Mouse (Mus musculus) embryonic facial prominence, embryonic 14.5 days (tissue): ENCODE data around the gene Cntrob. TPM values are rescaled to one million over a fixed set of nuclear protein-coding genes. Genes with fewer than 3 reads are reported as not detected.
A peak's percentile ranks its signal among the peaks of the same experiment; 100 is the strongest.

Experiments used
- ATAC-seq: fragments of 200-750 bp; cut with Nextera tagmentation; 2 replicates; pipeline ENCODE4 v1.8.0; 2017; ENCODE audit warnings: low read depth, moderate number of reproducible peaks, moderate TSS enrichment
- DNase-seq: peaks from one replicate; pipeline ENCODE4 v3.0.0-alpha.2; 2015; ENCODE audit warnings: low spot score
- H3K27ac ChIP-seq: fragments of 300-500 bp; sonication (generic); replicated peaks from 2 replicates; pipeline ENCODE4 v1.5.1; 2014; ENCODE audit warnings: low read depth, mild to moderate bottlenecking, low read length, moderate library complexity
- H3K27me3 ChIP-seq: fragments of 300-500 bp; sonication (generic); replicated peaks from 2 replicates; pipeline ENCODE4 v1.6.1; 2014; ENCODE audit warnings: low read length; ENCODE audit not compliant: control insufficient read depth, insufficient read depth
- H3K36me3 ChIP-seq: fragments of 300-500 bp; sonication (generic); 2 replicates; pipeline ENCODE4 v1.6.1; 2014; ENCODE audit warnings: low read length, mixed read lengths; ENCODE audit not compliant: control insufficient read depth, insufficient read depth
- H3K4me1 ChIP-seq: fragments of 300-500 bp; sonication (generic); 2 replicates; pipeline ENCODE4 v1.6.1; 2014; ENCODE audit warnings: antibody characterized with exemption, low read length; ENCODE audit not compliant: control insufficient read depth, insufficient read depth
- H3K4me2 ChIP-seq: fragments of 300-500 bp; sonication (generic); 2 replicates; pipeline ENCODE4 v1.6.1; 2014; ENCODE audit warnings: low read depth, mild to moderate bottlenecking, low read length, moderate library complexity, mixed read lengths
- H3K4me3 ChIP-seq: fragments of 300-500 bp; sonication (generic); 2 replicates; pipeline ENCODE4 v1.5.1; 2014; ENCODE audit warnings: low read depth, mild to moderate bottlenecking, low read length
- H3K9ac ChIP-seq: fragments of 300-500 bp; sonication (generic); 2 replicates; pipeline ENCODE4 v1.6.1; 2014; ENCODE audit warnings: low read depth, mild to moderate bottlenecking, low read length, moderate library complexity, mixed read lengths
- H3K9me3 ChIP-seq: fragments of 300-500 bp; sonication (generic); 2 replicates; pipeline ENCODE4 v1.6.1; 2016; ENCODE audit warnings: low read length; ENCODE audit not compliant: control insufficient read depth
- WGBS: fragments of 180-500 bp; shearing (Covaris S2); extraction: QIAGEN DNeasy Blood & Tissue Kit; methylation state at CpG from one replicate; pipeline ENCODE4 v1.1.7; 2014; 5-methylcytosine and 5-hydroxymethylcytosine counted together
- polyA plus RNA-seq: library from polyadenylated mRNA; unstranded; fragments of >200 nt; fragmentation: Nextera tagmentation; extraction: Ambion mirVana; gene quantifications from 2 replicates; pipeline ENCODE4 v1.2.1, GENCODE M21; 2014

Cntrob gene
- polyA plus RNA-seq, 1 experiment from 2014 or later = 12.4 TPM

DNA sequence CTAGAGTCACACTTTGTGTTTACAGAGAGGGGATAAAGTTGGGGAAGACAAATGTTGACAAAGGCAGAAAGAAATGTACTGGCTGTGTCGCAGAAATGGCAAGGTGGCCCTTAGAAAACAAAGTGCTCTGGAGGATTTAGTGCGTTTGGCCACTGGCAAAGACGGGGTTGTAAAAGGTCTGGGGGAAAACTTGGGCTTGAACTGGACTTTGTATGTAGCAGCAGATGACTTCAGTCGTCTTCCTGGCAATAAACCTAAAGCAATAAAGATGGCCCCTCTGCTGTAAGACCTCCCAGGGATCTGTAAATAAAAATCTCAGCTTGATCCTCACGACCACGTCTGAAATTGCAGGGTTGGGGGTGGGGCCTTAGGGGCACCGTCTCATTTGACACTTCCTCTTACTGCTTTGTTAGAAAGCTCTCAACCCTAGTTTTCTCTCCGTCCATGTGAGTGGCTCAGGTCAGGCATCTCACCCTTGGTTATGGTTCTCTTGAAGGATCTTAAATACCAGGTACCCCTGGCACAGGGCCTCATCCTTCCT lies 9.2 kb upstream of the Cntrob start:
- Histone ChIP-seq H3K4me2 (peak overlapping the region; percentile 68), H3K27ac (peak overlapping the region; percentile 53; the same call in 1 of the 2 replicates)

GRCm38 (mm10) chr11:69331929-69332405 lies 8.4 kb upstream of the Cntrob start:
- peaks cover 17% of the 10 kb centered on the region for H3K4me1 ChIP-seq
- DNase-seq = peak; percentile 93
- WGBS = 0% methylated on average over 24 of the region's 24 CpGs
- peak overlapping the region; percentile 67 for H3K9ac ChIP-seq
- H3K4me2 ChIP-seq = peak overlapping the region; percentile 68
- H3K27ac ChIP-seq = peak overlapping the region; percentile 53; the same call in 1 of the 2 replicates
- peaks cover 10% of the 10 kb centered on the region for H3K27me3 ChIP-seq
- peak overlapping the region; percentile 46 for H3K4me3 ChIP-seq
- no peaks in the 10 kb centered on the region for H3K36me3 ChIP-seq
- ATAC-seq = peak; percentile 86
- H3K9me3 ChIP-seq = no peaks in the 10 kb centered on the region

More for the DNA sequence above, 9.2 kb upstream of the Cntrob start:
- H3K27me3 ChIP-seq = peaks cover 2% of the 10 kb centered on the region
- DNase-seq (no peak), ATAC-seq (no peak)
- H3K4me3 ChIP-seq = no peak overlapping the region; the same call in 1 of the 2 replicates
- no peaks in the 10 kb centered on the region for H3K36me3 ChIP-seq
- 0 out of 2 replicates have a peak overlapping the region, but pooled peaks have one; percentile 67 for H3K9ac ChIP-seq
- peaks cover 17% of the 10 kb centered on the region for H3K4me1 ChIP-seq
- WGBS = 39% methylated on average over 8 of the region's 8 CpGs
- no peaks in the 10 kb centered on the region for H3K9me3 ChIP-seq

DNA sequence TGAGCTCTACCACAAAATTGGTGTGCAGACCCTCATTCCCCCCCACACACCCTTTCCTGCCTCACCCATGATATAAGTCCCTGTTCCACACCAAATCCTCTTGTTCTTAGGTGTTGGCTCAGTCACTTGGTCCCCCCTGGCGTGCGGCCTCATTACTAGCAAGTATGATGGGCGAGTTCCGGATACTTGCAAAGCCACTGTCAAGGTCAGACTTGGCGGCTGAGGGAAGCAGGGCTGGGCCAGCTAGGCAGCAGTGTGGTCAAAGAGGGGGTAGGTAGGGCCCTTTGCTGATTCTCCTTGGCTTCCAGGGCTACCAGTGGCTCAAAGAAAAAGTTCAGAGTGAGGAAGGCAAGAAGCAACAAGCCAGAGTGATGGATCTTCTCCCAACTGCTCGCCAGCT lies 7.6 kb upstream of the Cntrob start:
- peak overlapping the region; percentile 68 for H3K4me2 ChIP-seq

DNA sequence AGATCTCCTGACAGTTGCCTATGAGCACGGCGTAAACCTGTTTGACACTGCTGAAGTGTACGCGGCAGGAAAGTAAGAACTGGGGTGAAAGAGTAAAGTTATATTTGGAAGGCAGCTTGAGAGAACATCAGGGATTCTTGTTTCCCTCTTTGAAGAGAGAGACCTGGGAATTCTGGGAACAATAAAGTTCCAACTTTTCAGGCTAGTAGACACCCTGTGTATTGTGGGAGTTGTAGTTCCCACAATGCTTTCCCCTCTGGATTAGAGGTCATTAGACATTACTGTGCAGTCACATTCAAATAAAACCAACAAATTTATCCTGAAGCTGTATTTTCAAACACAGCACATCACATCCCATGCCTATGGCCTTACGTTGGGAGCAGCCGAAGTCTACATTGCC lies 4.9 kb upstream of the Cntrob start:
- Histone ChIP-seq H3K9ac (no peak overlapping the region), H3K4me2 (no peak overlapping the region), H3K27me3 (peaks cover 15% of the 10 kb centered on the region), H3K9me3 (no peaks in the 10 kb centered on the region), H3K4me3 (no peak overlapping the region), H3K4me1 (peaks cover 33% of the 10 kb centered on the region), H3K36me3 (no peaks in the 10 kb centered on the region), H3K27ac (no peak overlapping the region)
- 90% methylated on average over 6 of the region's 6 CpGs for WGBS
- no peak for ATAC-seq
- DNase-seq = no peak

More for the DNA sequence above, 7.6 kb upstream of the Cntrob start:
- Histone ChIP-seq H3K9me3 (no peaks in the 10 kb centered on the region), H3K27me3 (peaks cover 15% of the 10 kb centered on the region), H3K27ac (no peak overlapping the region), H3K4me1 (peaks cover 22% of the 10 kb centered on the region), H3K9ac (peak overlapping the region; percentile 67), H3K4me3 (no peak overlapping the region), H3K36me3 (no peaks in the 10 kb centered on the region)
- 86% methylated on average over 6 of the region's 6 CpGs for WGBS
- ATAC-seq (no peak), DNase-seq (no peak)

DNA sequence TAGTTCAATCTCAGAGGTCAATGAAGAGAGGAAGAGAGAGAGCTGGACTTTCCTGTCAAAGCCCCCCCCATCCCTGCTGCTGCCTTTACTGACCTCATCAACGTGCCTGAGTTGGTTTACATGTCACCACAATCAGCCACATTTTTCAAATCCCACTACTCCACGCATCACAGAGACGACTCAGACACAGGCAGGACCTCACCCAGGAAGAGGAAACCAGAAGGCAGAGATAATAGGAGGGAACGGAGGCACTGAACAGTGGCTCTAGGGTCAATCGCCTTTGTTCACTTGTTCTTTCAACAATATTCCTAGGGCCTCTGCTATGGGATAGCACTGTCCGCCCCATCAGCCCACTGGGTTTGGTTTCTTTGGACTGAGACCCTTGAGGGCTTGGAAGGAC lies 4.1 kb upstream of the Cntrob start:
- Histone ChIP-seq H3K4me3 (no peak overlapping the region), H3K27ac (no peak overlapping the region), H3K9ac (no peak overlapping the region), H3K4me2 (no peak overlapping the region), H3K27me3 (peaks cover 15% of the 10 kb centered on the region), H3K9me3 (no peaks in the 10 kb centered on the region), H3K4me1 (peaks cover 31% of the 10 kb centered on the region), H3K36me3 (no peaks in the 10 kb centered on the region)
- DNase-seq (no peak), ATAC-seq (no peak)
- 51% methylated on average over 6 of the region's 6 CpGs for WGBS

DNA sequence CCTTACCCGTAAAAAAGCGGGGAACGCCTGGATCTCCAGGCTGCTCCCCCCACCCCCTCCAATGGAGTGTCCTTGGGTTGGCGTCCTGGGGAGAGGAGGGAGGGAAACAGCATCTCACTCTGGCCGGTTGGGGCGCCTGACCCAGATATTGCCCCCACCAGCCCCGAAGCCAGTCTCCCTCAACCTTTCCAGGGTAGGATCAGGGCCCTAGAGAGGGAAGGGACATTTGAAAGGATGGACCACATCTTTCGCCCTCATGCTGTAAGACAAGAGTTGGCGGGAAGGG lies 3.5 kb upstream of the Cntrob start:
- Histone ChIP-seq H3K36me3 (no peaks in the 10 kb centered on the region), H3K9me3 (no peaks in the 10 kb centered on the region), H3K4me2 (peak overlapping the region; percentile 91), H3K27ac (no peak overlapping the region), H3K4me3 (peak overlapping the region; percentile 49; the same call in 1 of the 2 replicates), H3K9ac (no peak overlapping the region), H3K27me3 (peaks cover 15% of the 10 kb centered on the region), H3K4me1 (peaks cover 30% of the 10 kb centered on the region)
- WGBS = 9% methylated on average over 9 of the region's 9 CpGs
- no peak for ATAC-seq
- no peak for DNase-seq

DNA sequence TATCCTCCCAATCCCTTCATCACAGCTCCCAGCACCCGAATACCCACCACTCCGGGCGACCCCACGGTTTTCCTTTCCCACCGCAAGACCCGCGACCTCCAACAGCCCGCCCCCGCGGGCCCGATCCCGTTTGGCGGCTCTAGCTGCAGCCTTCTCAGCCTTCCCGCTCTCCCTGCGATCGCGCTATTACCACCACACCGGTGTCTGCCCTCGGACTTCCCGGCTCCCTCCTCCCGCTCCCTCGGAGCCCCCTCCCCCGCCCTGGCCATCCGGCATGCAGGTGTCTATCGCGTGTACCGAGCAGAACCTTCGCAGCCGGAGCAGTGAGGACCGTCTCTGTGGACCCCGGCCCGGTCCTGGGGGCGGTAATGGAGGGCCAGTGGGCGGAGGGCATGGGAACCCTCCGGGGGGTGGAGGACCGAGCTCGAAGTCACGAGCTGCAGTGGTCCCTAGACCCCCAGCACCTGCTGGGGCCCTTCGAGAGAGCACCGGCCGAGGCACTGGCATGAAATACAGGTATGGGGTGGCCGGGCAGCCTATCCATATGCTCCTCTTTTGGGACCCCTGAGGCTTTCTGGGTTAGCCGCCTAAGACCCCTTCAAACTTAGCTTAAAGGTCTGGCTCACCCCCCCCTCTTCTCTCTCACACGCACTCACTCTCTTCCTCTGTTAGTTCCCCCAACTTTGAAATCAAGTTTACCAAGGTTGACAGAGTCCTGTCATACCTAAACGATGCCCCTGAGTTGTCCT lies 3.0 kb upstream of the Cntrob start:
- DNase-seq = peak; percentile 26
- peaks cover 15% of the 10 kb centered on the region for H3K27me3 ChIP-seq
- no peak for ATAC-seq
- H3K9ac ChIP-seq = peak overlapping the region; percentile 73
- peaks cover 29% of the 10 kb centered on the region for H3K4me1 ChIP-seq
- 1% methylated on average over 37 of the region's 45 CpGs for WGBS
- H3K36me3 ChIP-seq = no peaks in the 10 kb centered on the region
- peak overlapping the region; percentile 49 for H3K4me3 ChIP-seq
- no peak overlapping the region for H3K27ac ChIP-seq
- H3K9me3 ChIP-seq = no peaks in the 10 kb centered on the region
- H3K4me2 ChIP-seq = peak overlapping the region; percentile 91

DNA sequence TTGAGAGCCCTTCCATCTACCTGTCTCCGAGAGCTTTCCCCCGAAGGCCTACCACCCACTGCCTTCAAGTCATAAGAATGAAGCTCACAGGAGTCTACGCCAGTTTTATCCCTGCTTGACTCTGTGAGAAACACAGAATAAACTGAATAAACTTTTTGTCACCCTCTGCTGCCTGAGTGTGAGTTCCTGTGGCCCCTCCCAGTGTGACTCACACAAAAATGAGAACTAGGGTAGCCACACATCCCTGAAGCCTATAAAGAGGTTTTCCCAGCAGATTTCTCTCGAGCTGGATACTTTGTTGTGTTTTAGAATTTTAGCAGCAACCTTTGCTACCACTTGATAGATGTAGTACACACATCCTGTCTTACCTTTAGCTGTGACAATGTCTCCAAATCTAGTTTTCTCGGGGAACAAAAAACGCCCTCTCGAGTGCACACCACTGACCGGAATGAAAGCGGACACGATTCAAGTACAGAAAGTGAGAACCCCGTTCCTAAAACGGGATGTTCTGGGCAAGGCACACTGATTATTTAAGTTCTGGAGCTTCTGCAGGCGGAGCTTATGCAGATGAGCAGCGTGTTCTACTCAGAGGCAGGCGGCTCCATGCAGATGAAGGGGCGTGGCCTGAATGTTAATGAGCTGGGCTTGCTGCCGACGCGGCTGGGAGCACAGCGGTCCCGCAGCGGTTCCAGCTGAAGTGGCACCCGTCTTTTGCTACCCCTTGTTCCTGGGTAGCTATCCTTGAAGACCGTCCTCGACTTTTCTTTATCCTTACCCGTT lies 2.2 kb upstream of the Cntrob start, which contains the start of gene Kcnab3:
Kcnab3 (plus strand) TSS at position 631 of the 780 bp plus-strand sequence.
- ATAC-seq = peak; percentile 73
- H3K4me2 ChIP-seq = peak within 1 kb of the TSS; percentile 91
- WGBS = 12% methylated on average over 26 of the region's 26 CpGs
- peak within 1 kb of the TSS; percentile 49 for H3K4me3 ChIP-seq
- H3K27me3 ChIP-seq = peaks cover 15% of the 10 kb centered on the region
- H3K9me3 ChIP-seq = no peaks in the 10 kb centered on the region
- H3K4me1 ChIP-seq = peaks cover 23% of the 10 kb centered on the region
- H3K9ac ChIP-seq = peak within 1 kb of the TSS; percentile 73
- peak within 1 kb of the TSS; percentile 34; the same call in 1 of the 2 replicates for H3K27ac ChIP-seq
- DNase-seq = peak; percentile 97
- no peaks in the 10 kb centered on the region for H3K36me3 ChIP-seq
